Mouse (Mus musculus): ENCODE measurements at regions not wholly inside any gene's neighbourhood (a gene's known extent, or its start where the extent isn't known, plus 50 kb on each side); places are given as distances from the start of the nearest gene placed in this dataset.
A peak's percentile ranks its signal among the peaks of the same experiment; 100 is the strongest.

DNA sequence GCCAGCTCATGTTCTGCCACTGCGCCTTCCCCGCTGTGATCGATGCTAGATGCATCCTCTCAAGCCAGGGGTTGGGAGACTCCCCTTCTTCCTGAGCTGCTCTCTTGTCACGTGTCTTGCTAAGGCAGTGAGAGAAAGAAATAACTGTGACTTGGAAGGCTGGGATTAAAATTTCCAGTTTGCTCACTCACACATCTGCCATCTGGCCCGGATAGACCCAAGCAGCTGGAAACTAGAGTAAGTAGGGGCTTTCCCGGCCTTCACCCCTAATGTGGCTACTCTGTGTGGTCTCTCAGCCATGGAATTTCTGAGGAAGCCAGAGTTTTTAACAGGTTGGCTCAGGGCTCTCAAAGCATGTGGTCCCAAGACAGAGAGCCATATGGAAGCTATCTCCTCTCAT lies 206.6 kb upstream of the Bcor start:
- no peak for DNase-seq (ENCODE audit: low spot score)

DNA sequence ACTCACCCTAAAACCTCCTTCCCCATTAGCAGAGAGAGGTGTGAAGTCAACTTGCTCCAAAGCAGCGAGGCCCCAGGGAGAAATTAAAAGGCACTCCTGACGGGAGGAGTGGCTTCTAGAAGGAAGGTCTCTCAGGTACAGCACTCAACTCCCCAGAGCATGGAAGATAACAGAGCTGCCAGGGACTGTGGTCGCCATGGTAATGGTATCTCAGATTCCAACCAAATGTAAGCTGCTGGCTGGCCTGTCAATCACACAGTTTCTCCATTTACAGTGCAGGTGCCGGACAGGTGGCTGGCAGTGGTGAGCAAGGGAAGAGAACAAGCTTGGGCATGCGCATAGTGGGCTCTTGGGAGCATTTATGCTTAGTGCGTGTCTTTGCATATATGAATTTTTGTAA lies 213.5 kb upstream of the Bcor start:
- no peak for DNase-seq (ENCODE audit: low spot score)

DNA sequence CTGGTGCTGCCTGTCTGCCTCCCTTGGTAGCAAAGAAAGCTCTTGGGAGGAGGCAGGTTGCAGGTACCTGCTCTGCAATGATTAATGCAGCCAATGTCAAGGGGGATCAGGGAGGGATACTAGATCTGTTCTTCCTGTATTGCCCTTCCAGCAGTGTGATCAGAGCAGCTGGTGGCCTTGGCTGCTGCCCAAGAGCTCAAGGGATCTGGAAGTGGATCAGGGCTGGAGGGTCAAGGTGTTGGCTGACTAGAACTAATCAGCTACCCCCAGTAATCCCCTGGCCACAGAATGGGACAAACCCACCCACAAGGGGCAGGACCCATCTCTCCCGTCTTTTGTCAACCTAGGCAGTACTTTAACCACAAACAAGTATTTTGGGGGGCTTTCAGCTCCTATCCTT lies 211.8 kb upstream of the Atp6ap2 start:
- DNase-seq (ENCODE audit: low spot score), result peak; percentile 15

DNA sequence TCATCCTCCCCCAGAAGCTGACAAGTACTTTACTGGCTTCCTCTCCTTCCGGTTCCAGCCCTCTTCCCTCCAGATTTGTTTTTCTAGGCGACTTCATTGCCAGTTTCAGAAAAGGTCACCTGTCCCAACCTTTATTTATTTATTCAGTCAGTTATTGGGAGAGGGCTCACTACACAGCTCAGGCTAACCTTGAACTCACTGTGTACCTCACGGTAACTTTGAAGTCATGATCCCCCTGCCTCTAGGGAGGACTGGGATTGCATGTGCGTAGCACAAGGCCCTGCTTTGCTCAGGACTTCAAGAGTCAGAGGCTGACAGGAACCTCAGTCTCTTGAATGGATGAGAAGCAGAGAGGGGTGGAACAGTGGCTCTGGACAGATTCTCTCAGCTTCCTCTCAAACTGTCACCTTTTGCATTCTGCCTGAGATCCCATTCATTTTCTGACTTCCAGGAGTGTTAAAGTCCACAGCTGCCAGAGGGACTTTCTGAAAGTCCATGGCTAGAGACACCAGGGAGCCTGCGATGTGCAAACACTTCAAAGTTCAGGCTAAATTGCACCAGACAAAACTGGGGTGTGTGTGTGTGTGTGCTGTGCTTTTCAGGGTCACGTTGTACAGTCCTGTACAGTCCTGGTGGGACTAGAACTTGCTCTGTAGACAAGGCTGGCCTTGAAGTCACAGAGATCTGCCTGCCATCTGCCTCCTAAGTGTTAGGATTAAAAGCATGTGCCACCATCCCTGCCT lies 211.2 kb upstream of the Atp6ap2 start:
- no peak for DNase-seq (ENCODE audit: low spot score)

DNA sequence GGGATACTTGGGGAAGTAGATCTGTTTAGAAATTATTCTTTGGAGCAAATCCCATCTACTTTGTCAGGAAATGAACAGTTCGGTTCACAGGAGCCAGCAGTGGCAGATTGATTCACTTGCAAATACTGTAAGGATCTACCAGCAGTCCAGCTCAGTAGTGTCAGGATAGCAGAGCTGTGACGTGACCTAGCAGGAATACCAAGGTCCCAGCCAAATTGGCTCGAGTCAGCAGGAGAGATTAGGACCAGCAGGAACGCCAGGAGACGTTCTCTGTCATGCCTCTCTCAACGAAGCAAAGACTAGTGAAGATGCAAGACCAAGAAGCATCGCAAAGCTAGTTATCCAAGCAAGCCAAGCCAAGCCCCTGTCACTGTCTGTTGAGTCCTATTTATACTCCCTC lies 210.2 kb upstream of the Atp6ap2 start:
- DNase-seq (ENCODE audit: low spot score), result no peak

DNA sequence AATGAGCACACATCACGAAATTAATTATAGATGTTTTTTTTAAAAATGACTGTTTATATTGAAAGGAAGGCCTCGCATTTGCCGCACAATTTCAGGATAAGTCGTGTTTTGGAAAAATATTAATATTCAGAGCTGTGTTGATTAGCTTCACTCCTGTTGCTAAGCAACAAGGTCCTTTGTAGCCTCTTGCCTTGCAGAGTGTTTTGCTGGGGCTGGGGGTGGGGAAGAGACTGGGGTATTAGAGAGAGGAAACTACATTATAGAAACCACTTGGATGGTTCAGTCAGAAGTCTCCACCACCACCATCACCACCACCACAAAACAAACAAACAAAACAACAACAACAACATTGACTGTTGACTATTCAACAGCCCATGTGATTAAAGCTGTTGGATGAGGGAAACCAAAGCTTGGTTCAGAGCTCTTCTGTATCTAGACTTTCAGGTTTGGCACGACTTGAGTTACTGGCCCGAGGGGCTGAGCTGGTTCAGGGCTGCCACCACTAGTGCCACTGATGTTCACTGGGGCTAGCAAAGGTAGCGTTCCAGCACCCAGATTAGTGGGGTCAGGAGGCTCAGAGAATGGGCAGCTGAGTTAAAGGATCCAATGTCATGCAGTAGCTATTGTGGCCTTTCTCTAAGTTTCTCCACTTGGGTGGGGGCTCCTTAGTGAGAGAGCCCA lies 195.3 kb upstream of the Atp6ap2 start:
- no peak for DNase-seq (ENCODE audit: low spot score)

DNA sequence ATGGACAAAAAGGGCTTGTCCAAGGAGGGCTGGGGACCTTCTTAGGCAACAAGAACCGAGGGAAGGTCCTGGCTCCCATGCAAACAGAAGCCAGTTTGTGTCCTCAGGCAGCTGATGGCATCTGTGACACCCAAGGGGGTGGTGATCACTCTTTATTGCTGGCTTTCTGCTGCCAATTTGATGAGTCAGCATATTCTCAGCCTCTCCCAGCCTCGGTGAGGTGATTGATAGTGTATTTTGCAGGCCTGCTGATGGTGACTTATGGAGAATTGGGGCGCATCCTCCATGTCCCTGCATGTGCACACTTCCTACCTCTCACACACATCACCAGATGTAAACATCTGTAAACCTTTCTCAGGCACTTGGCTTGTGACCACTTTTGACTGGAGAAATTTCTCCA lies 178.3 kb upstream of the Atp6ap2 start:
- DNase-seq (ENCODE audit: low spot score), result no peak

DNA sequence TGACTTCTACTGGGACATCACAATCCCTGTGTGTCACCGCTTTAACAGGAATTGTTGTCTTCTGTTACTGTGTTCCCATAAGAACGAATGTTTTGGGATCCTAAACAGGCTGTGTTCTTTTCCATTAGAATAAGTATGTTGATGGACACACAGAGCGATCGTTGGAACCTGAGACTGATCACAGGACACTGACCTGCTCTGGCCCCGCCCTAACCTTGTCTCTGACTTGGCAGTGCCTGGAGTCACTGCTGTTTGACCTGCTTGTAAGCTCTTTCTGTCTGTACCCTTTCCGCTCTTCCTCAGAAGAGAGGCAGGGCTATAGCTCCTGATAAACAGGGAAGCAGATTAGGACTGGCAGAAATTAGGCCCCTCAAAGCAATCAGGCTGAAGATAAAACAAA lies 162.0 kb upstream of the Atp6ap2 start:
- no peak for DNase-seq (ENCODE audit: low spot score)

DNA sequence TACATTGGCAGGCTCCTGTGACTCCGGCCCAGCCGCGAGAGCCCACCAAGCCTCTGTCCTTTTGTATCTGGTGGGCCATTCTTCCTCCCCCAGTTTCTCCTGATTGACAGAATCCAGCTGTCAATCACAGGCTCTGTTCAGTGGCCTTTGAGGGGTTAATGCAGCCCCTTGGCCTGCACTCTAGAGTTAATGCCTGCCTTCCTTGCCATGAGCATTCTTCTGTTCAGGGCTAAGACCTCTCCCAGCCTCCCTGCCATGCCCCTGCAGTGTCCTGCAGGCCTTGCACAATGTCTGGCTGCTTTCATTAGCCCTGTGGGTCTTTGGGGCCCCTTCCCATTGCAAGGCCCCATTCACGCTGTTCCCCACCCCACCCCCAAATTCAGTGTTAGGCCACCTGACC lies 160.9 kb upstream of the Atp6ap2 start:
- no peak for DNase-seq (ENCODE audit: low spot score)

DNA sequence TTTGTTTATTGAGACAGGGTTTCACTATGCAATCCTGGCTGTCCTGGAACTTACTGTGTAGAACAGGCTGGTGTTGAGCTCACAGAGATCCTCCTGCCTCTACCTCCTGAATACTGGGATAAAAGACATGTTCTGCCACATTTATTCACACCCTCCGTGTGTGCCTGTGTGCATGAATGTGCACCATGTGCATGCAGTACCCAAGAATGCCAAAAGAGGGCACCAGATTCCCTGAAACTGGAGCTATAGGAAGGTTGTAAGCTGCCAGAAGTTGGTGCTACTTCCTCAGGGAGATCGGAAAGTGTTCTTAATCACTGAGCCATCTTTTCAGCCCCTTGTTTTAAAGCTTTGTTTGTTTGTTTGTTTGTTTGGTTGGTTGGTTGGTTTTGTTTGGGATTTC lies 155.3 kb upstream of the Atp6ap2 start:
- DNase-seq (ENCODE audit: low spot score), result no peak

DNA sequence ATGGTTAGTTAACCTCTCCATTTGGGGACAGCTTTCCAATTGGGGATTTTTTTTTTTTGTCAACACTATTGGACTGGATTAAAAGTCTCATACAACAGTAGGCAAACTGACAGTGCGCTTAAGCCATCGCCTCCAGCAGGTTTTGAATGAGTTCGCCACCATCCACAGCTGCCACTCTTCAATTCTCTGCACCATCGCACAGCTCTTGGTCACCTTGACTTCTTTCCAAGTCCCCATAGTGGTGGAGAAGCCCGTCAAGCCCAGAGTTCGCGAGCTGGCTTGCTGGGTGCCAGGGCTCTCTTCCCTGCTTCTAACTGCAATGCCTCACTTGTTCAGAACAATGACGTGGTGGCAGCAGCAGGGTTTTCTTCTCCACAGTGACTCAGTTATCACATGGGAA lies 151.9 kb upstream of the Atp6ap2 start:
- DNase-seq (ENCODE audit: low spot score), result no peak

DNA sequence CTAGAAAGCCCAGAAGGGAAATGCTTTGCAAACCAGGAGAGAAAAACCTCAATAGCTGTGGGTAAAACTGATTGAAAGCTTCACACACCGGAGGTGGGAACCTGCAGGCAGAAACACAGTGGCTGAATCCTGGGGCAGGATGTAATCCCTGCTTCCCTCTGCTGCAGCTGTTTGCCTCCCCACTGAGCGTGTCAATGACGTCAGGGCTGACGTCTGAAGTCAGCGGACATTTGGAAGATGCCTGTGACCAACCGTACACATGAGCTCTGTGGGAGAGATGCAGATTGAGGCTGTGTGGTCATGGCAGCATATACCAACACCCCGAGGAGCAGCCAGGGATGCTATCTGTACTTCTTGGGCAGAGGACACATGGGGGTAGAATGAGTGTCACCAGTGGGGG lies 151.5 kb upstream of the Atp6ap2 start:
- no peak for DNase-seq (ENCODE audit: low spot score)

DNA sequence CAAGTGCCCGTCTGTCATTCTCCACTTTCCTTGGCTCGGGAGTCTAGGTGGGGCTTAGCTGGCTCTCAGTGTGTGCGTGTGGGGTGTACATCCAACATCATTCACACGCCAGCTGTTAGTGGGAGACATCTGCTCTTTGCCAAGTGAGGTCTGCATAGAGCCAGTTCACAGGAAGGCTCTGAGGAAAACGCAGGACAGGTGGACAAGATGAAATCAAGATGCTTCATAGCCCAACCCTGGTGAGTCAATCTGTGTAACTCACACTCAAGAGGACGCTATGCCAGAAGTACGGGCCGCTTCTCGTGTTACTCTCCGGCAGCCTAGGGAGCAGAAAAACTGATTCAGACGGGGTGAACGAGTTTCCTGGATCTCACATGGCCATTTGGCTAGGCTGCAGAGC lies 148.2 kb upstream of the Atp6ap2 start:
- DNase-seq (ENCODE audit: low spot score), result no peak

DNA sequence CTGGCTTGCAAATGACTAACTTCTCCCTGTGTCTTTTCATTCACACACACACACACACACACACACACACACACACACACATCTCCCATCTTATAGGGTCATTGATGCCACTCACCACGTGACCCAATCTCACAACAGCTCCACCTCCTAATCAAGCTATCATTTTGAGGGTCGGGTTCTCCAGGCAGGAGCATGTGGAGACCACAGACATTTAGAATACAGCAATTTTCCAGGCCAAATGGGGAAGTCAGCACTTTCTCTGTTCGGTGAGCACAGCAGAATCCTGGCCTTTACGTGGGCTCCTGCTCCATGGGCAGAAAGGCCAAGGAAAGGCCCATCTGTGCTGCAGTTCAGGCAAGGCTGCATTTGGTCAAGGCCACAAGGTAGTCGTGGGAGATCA lies 143.8 kb upstream of the Atp6ap2 start:
- no peak for DNase-seq (ENCODE audit: low spot score)

DNA sequence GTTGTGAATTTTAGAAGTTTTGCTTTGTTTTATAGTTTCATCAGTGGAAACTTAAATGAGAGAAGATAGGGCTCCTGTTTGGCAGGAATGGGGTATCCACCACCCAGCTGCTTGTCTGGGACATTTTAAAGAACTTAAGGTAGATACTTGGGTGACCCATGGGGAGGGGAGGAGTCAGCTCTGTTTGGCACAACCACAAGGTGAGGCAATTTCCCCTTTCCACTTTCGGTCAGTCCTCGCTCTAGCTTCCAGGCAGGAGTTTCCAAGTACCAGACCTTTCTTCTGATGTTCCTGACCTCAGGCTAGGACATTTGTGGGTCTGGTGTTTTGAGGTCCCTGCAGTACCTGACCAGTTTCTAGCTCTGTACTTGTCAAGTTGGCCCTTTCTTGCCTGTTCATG lies 142.5 kb upstream of the Atp6ap2 start:
- no peak for DNase-seq (ENCODE audit: low spot score)

DNA sequence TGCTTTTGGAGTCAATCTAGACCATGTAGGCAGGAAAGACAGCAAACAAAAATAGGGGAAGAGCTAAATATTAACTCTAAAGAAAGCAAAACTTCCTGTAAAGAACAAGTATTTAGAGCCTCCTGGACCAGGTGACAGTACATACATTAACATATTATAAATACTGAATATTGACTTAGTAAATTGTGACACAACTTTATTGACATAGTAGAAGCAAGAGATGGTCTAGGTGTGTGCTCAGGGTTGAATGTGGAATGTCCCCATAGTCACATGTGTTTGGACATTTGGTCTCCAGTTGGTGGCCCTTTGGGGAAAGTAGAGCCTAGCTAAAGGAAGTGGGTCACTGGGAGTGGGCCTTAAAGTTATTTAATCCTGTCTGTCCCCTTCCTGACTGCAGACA lies 139.6 kb upstream of the Atp6ap2 start:
- no peak for DNase-seq (ENCODE audit: low spot score)

DNA sequence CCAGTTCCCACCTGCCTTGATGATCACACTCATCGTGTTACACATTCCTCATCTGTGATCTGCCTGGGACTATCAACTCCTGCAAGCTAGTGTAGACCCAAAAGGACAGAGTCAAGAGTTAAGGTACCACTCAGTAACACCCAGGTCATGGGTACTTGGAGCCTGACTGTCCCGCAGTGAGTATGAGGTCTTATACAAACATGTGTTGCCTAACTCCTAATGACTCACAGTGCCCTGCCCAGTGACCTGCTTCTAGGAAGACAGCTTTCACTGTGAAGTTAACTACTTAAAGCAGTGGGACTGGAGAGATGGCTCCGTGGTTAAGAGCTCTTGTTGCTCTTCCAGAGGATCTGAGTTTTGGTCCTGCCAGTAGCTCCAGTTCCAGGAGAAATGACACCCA lies 137.9 kb upstream of the Atp6ap2 start:
- DNase-seq (ENCODE audit: low spot score), result no peak

DNA sequence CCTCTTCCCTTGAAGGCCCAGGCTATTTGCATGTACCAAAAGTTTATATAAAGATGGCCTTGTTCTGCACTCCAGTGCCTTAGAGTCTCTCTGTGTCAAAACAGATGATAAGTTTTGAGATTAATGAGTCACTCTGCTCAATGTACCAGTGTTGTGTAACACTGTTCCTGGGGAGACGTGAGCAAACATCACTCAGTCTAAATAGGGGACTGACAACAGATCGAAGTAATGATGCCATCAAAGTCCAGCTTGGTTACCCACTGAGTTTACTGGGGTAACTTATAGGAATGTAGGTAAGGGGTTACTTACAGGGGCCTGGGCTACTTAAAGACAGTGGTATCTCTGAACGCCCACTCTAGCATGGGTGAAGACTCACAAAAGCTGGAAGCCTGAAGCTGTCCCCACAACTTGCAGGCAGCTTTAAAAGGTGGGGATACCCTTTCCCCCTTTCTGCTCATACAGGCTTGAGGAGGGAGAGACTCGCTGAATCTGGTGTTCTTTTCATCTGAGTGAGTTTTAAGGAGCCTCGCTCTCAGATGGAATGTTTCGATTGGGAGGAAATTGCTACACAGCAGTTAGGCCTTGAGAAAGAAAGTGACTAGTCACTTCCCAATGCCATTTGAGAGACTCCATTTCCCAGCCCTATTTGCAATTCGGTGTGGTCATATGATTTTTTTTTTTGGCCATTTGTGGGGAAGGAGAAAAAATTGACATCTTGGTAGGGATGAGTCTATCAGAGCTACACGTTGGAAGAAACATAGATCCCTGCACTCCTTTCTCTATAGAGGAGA lies 134.4 kb upstream of the Atp6ap2 start:
- no peak for DNase-seq (ENCODE audit: low spot score)

DNA sequence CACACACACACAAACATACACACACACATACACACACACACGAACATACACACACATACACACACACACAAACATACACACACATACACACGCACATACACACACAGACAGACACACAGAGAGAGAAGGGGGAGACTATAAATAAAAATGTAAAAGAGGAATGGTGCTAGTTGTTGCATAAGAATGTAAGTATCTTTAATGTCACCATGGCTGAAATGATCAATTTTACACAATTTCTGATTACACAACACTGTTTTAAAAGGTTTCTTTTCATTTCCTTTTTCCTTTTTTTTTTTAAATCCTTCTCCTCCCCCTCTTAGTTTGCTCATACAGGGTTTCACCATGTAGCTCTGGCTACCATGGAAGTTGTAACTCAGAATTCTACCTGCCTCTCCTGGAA lies 125.9 kb upstream of the Atp6ap2 start:
- no peak for DNase-seq (ENCODE audit: low spot score)

DNA sequence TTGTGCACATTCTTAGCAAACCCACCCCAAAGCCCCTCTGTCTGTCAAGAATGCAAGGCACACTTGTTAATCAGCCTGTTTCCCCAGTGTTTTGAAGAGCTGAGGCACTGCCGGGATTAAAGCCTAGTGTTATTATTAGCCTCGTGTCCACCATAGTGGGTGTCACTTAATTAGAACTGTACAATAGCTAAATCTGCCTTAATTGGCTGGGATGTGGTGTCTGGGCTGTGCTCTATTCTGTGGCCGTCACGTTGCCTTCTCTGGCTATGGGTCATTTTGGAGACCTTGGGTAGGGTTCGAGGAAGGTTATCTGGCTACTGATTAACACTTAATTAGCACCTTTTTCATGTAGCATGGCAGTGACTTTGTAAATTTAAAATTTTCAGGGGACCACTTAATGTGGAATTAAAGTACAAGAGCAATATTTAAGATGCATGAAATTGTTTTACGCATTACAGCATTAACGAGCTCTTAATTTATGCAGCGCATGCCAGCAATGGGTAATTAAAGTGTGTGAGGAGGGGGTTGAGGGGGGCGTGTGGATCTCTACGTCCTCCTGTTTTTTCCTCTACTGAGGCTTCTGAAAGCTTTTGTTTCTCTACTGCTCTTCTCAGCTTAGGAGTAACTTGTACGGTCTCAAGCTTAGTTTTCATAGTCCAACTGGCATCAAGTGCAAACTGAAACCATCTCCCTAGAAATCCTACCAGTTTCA lies 124.5 kb upstream of the Atp6ap2 start:
- no peak for DNase-seq (ENCODE audit: low spot score)

DNA sequence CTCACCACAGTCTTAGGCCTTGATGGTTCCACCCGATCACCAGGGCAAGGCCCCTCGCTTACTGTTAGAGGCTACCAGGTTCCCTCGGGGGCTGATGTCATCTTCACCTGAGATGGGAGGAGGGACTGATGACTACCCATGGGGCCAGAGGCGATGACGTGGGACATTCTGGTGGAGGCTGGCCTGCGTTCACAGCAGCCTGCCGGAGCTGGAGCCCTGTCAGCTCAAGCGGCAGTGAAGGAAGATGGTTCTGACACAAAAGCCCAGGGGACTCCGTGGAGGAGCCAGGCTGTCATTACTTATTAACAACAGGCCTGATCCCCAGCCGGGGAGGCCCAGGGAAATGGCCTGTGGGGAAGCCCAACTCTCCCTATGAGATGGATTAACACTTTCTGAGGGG lies 121.3 kb upstream of the Atp6ap2 start:
- DNase-seq (ENCODE audit: low spot score), result no peak

DNA sequence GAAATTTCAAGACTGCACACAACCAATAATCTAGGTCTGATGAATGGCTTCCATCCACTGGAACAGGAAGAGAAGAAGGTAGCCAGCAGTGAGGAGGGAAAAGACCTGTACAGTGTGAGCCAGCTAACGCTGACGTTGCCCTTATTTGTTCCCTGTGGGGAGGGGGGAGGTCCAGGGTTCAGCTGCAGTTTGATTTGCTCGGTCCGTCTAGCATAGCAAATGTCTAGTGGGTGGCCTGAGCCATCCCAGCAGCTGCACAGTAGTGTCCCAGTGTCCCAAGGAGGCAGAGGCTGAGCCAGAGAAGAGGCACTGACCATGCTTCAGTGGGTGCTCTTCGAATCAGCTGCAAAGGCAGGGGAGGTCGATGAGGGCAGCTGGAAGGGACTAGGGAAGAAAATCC lies 120.7 kb upstream of the Atp6ap2 start:
- DNase-seq (ENCODE audit: low spot score), result no peak

Measured in ovary, adult 18-20 months (tissue).